Mouse (Mus musculus): ENCODE measurements around the gene Slco3a1. TPM values are rescaled to one million over a fixed set of nuclear protein-coding genes. Genes with fewer than 3 reads are reported as not detected.
A peak's percentile ranks its signal among the peaks of the same experiment; 100 is the strongest.

The Slco3a1 gene
- total RNA-seq, 2 experiments from 2014 or later, result 55.2 to 57.3 TPM

GRCm38 (mm10) chr7:74461146-74461545, 93.4 kb downstream of the Slco3a1 start:
- H3K4me3 ChIP-seq, result no peak overlapping the region
- TF ChIP-seq CTCF (conservative IDR thresholded peaks at IDR 0.05), result no peak
- DNase-seq (ENCODE audit: low spot score in 2 of 2), result no peak
- no peak overlapping the region for H3K27ac ChIP-seq

- Histone ChIP-seq H3K27ac (no peak overlapping the region), H3K4me3 (no peak overlapping the region)
- TF ChIP-seq CTCF (conservative IDR thresholded peaks at IDR 0.05), result no peak
- DNase-seq (ENCODE audit: low spot score in 2 of 2), result no peak
These were observed 94.8 kb downstream of the Slco3a1 start for GRCm38 (mm10) chr7:74459812-74460211.

GRCm38 (mm10) chr7:74459277-74459676, 95.3 kb downstream of the Slco3a1 start:
- H3K27ac ChIP-seq, result peak overlapping the region; percentile 72
- no peak for TF ChIP-seq CTCF (conservative IDR thresholded peaks at IDR 0.05)

GRCm38 (mm10) chr7:74458475-74459221, 95.9 kb downstream of the Slco3a1 start:
- Histone ChIP-seq H3K27ac (peak overlapping the region; percentile 72), H3K4me3 (no peak overlapping the region)
- TF ChIP-seq CTCF (conservative IDR thresholded peaks at IDR 0.05), result no peak
- DNase-seq (ENCODE audit: low spot score in 2 of 2), result no peak

More at GRCm38 (mm10) chr7:74459277-74459676, 95.3 kb downstream of the Slco3a1 start:
- H3K4me3 ChIP-seq, result no peak overlapping the region
- DNase-seq (ENCODE audit: low spot score in 2 of 2), result no peak

- DNase-seq (ENCODE audit: low spot score in 2 of 2), result peak; percentile 41 to 51
- H3K4me3 ChIP-seq, result no peak overlapping the region
- TF ChIP-seq CTCF (conservative IDR thresholded peaks at IDR 0.05), result no peak
- peak overlapping the region; percentile 72 for H3K27ac ChIP-seq
These were observed 97.1 kb downstream of the Slco3a1 start for GRCm38 (mm10) chr7:74457347-74457975.

GRCm38 (mm10) chr7:74456781-74457180, 97.8 kb downstream of the Slco3a1 start:
- peak overlapping the region; percentile 72; the same call in 1 of the 2 replicates for H3K27ac ChIP-seq

GRCm38 (mm10) chr7:74451047-74451446, 103.5 kb downstream of the Slco3a1 start:
- Histone ChIP-seq H3K4me3 (no peak overlapping the region), H3K27ac (no peak overlapping the region)
- no peak for DNase-seq (ENCODE audit: low spot score in 2 of 2)
- no peak for TF ChIP-seq CTCF (conservative IDR thresholded peaks at IDR 0.05)

More at GRCm38 (mm10) chr7:74456781-74457180, 97.8 kb downstream of the Slco3a1 start:
- DNase-seq (ENCODE audit: low spot score in 2 of 2), result no peak
- no peak for TF ChIP-seq CTCF (conservative IDR thresholded peaks at IDR 0.05)
- no peak overlapping the region for H3K4me3 ChIP-seq

GRCm38 (mm10) chr7:74449802-74450201, 104.8 kb downstream of the Slco3a1 start:
- H3K4me3 ChIP-seq, result no peak overlapping the region
- H3K27ac ChIP-seq, result no peak overlapping the region
- TF ChIP-seq CTCF (conservative IDR thresholded peaks at IDR 0.05), result no peak
- DNase-seq (ENCODE audit: low spot score in 2 of 2), result no peak

- H3K4me3 ChIP-seq, result no peak overlapping the region
- no peak for TF ChIP-seq CTCF (conservative IDR thresholded peaks at IDR 0.05)
- H3K27ac ChIP-seq, result no peak overlapping the region
- DNase-seq (ENCODE audit: low spot score in 2 of 2), result no peak
These were observed 106.8 kb downstream of the Slco3a1 start for GRCm38 (mm10) chr7:74447781-74448180.

GRCm38 (mm10) chr7:74445148-74445547, 109.4 kb downstream of the Slco3a1 start:
- no peak overlapping the region for H3K27ac ChIP-seq
- no peak overlapping the region for H3K4me3 ChIP-seq
- no peak for TF ChIP-seq CTCF (conservative IDR thresholded peaks at IDR 0.05)
- no peak for DNase-seq (ENCODE audit: low spot score in 2 of 2)

GRCm38 (mm10) chr7:74442380-74442779, 112.2 kb downstream of the Slco3a1 start:
- Histone ChIP-seq H3K4me3 (no peak overlapping the region), H3K27ac (no peak overlapping the region)
- no peak for TF ChIP-seq CTCF (conservative IDR thresholded peaks at IDR 0.05)
- no peak for DNase-seq (ENCODE audit: low spot score in 2 of 2)

- DNase-seq (ENCODE audit: low spot score in 2 of 2), result no peak
- Histone ChIP-seq H3K27ac (no peak overlapping the region), H3K4me3 (no peak overlapping the region)
- no peak for TF ChIP-seq CTCF (conservative IDR thresholded peaks at IDR 0.05)
These were observed 117.0 kb downstream of the Slco3a1 start for GRCm38 (mm10) chr7:74437534-74437933.

GRCm38 (mm10) chr7:74436642-74437041, 117.9 kb downstream of the Slco3a1 start:
- Histone ChIP-seq H3K4me3 (no peak overlapping the region), H3K27ac (no peak overlapping the region)
- TF ChIP-seq CTCF (conservative IDR thresholded peaks at IDR 0.05), result no peak
- DNase-seq (ENCODE audit: low spot score in 2 of 2), result no peak

GRCm38 (mm10) chr7:74432950-74433349, 121.6 kb downstream of the Slco3a1 start:
- TF ChIP-seq CTCF (conservative IDR thresholded peaks at IDR 0.05), result no peak
- DNase-seq (ENCODE audit: low spot score in 2 of 2), result no peak
- no peak overlapping the region for H3K27ac ChIP-seq
- no peak overlapping the region for H3K4me3 ChIP-seq

Data from layer of hippocampus, adult 2 months (tissue).